Mouse (Mus musculus): Measurements from ENCODE around the gene Lpcat1. TPM values are rescaled to one million over a fixed set of nuclear protein-coding genes. Genes with fewer than 3 reads are reported as not detected.

Lpcat1 gene
- total RNA-seq, 2 experiments from 2014 or later: 11.7 to 14.0 TPM

DNA sequence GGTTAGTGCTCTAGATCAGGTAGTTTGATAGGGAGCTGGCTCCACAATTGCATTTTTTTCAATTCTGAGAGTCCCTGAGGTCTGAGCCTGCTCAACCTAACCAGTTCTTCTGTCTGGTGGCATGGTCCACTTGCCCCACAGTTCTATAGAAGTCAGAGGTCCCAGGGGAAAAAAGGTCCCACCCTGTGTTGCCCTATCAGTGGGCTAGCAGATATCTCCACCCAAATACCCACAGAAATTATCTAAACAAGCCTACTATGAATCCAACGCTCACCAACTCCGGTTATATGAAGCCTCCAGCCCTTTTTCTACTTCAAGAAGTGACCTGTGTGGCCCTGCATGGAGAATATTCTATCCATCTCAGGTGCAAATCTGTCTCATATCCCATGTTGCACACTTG, 20.9 kb upstream of the Lpcat1 start:
- no peak for DNase-seq (ENCODE audit: low spot score in 2 of 2)

DNA sequence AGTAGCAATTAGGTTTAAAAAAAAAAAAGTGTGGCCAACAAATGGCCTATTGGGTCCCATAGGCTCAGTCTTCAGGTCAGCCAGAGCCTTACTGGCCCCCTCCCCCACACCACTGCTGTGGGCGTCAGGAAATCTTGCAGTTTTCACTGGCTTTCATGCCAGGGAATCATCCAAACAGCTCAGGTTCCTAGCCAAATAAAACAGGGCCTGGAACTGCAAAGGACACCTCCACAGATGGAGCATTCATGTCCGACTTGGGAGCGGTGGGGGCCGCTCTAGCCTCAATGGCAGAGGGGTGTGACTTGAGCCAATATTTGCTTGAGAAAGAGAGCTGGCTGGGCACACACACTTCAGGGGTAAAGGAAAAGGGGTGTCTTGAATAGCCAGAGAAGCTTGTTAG, 20.5 kb upstream of the Lpcat1 start:
- no peak for DNase-seq (ENCODE audit: low spot score in 2 of 2)

DNA sequence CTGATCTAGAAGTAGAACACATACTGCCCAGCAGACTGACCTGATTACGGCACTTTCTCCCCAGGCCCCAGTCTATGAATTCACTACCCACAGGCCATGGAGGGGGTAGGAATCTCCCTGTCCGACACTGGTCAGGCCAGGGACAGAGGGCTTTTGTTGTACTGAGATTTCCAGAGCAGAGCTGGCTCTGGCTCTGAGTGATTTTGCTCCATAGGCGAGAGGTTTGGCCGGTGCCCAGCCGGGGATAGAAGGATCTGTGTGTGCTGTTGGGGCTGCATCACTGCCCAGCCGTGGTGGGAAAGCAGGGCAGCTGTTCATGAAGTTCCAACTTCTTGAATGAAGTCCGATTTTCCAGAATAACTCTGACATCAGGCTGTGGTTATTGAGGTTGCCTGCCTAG, 20.1 kb upstream of the Lpcat1 start:
- DNase-seq (ENCODE audit: low spot score in 2 of 2): no peak

DNA sequence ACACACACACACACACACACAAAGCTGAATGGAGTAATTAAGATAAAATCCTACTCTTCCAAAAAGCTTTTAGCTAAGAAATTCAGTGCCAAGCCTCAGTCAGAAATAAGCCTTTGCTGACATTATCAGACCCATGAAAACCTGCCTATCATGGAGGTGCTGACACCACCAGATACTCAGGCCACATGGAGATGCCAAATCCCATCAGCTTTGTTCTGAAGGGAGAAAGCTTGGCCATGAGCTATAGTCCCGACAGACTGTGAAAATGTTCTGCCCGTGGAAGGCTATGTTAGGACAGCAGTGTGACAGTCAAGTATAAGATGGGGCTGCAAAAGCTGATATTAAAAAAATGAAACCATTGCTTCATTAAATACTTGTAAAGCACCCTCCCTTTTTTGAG, 19.5 kb upstream of the Lpcat1 start:
- DNase-seq (ENCODE audit: low spot score in 2 of 2): no peak

DNA sequence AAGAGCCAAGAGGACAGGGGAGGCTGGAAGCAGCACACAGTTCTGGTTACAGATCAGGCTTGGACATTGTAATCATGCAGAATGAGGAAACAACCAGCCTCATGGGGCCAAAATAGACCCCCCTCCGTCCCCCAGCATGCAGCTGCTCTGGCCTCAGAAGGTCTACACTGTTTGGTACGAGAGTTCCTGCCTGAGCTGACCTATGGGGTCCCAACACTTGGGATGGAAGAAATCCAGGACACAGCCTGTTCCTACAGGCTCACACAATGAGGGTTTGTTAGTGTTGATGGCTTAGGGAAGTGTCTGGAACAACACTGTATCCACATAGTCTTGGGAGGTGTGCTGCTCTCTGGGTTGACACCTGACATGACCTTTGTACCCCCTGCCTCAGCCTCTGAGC, 18.8 kb upstream of the Lpcat1 start:
- no peak for DNase-seq (ENCODE audit: low spot score in 2 of 2)

DNA sequence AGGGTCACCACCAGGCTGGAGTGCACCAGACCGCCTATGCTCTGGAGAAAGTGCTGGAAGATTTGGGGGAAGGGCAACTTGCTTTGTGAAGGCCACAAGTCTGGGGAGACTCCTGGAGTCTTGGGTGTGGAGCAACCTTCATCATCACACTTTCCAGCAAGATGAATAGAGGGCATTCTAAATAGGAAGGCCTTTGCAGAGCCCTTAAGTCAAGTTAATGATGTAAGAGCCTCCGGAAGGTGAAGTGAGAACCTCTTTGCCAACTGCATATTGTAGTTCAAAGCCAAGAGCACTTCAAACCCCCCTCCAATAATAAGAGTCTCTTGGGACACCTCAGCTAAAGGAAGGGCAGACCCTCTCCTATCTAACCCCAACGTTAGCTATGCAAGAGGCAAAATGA, 18.3 kb upstream of the Lpcat1 start:
- DNase-seq (ENCODE audit: low spot score in 2 of 2): no peak

DNA sequence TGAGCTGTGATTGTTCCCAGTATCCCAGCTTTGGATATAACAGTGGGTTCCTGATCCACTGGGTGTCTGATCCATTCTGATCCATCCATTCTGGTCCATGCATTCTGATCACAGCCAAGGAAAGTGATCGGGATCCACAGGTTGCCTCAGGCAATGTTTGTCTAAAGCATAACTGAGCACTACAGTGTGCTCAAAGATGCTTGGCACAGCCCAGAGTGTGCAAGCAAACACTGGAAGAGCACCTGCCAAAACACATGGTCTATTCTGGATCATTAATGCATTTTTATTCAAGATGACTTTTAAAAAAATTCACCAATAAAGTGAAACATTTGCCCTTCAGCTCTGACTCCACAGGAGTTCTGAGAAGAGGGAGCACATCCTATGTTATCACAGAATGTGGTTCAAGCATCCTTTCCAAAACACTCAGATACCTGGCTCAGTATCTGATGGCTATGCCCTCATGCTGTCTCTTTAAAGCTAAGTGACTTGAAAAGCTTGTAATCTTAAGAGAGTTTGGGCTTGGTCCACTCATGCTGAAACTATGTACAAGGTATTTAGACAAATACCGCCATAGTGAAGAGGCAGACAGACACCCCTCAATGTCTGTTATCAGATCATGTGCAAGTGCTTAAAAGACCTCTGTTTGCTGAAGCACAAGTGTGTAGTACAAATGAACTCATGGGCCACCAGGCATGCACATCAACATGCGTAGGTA, 13.3 kb upstream of the Lpcat1 start:
- no peak for DNase-seq (ENCODE audit: low spot score in 2 of 2)

DNA sequence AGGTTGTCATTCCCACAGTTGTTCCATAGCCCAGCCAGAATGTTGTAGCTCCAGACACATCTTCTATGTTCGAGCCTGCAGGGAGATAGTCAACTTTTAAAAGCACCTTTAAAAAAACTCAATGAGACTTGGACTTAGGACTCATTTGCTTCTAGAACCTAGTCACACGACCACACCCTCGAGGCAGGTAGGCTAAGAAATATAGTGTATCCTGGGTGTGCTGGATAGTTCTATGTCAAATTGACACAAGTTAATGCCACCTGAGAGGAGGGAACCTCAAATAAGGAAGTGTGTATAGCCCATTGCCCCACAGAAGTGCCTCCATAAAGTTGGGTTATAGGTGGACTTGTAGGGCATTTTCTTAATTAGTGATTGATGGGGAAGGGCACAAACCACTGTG, 11.7 kb upstream of the Lpcat1 start:
- DNase-seq (ENCODE audit: low spot score in 2 of 2): no peak

DNA sequence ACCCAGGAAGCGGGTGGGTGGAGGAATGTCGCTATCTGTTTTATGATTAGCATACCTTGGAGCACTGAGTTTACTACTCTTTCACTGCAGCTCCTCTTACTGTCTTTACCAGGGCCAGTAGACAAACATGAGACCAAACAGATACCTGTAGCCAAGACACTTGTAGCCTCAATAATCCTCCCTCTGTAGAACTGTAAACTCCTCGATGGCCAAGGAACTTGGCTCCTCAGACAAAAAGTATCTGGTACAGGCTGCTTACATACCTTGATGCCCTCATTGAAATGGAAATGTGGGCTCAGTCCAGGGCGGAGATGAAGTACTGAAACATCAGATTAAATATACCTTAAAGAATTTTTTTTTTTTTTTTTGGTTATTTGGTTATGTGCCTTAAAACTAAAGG, 9.7 kb upstream of the Lpcat1 start:
- no peak for DNase-seq (ENCODE audit: low spot score in 2 of 2)

DNA sequence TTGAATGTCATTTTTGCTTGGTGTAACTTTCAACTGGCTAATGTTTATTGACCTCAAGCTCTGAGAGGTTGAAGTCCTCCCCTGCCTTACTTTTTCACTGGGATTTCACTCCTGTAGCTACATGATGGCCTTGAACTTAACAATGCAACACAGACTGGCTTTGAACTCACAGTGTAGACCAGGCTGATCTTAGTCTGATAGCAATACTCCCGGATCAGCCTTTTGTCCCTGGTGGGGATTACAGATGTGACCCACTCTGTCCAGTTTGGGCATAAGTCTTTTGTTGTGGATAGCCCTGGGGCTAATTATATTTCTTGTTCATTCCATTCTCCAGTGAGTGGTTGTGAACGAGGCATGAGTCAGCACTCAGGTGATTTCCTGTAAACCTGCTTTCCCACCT, 9.3 kb upstream of the Lpcat1 start:
- no peak for DNase-seq (ENCODE audit: low spot score in 2 of 2)

DNA sequence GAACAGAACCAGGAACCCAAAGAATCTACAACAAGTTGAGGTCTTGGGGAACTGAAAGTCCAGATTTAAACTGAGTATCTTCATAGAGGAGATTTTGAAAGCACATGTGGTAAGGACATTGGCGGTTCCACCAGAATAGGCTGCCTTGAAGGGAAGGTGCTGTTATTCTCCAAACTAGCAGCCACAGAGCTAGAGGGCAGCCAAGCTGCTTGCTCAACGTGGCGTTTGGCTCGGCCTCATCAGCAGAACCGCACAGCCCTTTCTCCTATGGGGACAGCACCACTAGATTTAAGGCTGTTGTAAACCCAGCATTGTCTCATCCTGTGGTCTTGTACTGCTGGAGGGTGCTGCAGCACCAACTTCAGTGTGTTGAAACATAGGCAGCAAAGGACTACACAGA, 8.3 kb upstream of the Lpcat1 start:
- DNase-seq (ENCODE audit: low spot score in 2 of 2): no peak

DNA sequence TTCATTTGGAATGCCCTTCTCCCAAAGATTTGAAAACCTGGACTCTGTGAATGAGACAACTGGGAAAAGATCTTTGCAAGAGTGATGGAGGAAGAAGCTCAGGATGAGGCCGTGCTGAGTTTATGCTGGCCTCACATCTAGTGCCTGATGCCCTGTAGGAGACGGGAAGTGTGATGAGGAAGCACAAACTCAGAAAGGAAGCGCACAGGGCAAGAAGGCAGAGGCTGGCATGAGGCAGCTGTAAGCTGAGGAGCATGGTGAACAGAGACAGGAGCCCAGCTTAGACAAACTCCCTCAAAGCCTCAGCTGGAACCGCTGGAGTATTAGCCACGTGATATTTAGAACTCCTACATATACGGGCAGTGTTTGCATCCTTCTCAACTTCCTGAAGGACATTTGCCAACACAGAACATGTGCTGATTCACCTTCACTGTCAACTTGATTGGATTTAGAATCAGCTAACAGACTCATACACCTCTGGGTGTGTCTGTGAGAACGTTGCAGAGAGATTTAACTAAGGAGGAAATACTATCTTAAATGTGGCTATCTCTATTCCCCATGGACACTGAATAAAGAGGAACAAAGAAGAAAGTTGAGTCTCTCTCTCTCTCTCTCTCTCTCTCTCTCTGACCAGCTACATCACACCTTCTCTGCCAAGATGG, 7.7 kb upstream of the Lpcat1 start:
- DNase-seq (ENCODE audit: low spot score in 2 of 2): no peak

DNA sequence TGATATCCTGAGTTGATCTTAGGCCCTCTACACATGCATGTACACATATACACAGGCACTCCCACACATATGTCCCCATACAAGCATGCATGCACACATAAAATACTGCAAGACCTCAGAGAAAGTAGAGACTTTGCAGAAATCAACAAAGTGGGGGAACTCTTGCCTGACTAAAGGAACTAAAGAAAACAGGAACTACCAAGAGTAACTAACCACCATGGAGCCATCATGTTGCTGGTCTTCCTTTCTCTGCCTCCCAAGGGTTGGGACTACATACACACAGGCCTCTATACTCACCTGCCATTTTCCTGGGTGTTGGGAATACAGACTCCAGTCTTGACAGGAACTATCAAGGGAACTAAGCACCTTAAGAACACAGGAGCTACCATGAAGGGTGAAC, 5.4 kb upstream of the Lpcat1 start:
- no peak for DNase-seq (ENCODE audit: low spot score in 2 of 2)

DNA sequence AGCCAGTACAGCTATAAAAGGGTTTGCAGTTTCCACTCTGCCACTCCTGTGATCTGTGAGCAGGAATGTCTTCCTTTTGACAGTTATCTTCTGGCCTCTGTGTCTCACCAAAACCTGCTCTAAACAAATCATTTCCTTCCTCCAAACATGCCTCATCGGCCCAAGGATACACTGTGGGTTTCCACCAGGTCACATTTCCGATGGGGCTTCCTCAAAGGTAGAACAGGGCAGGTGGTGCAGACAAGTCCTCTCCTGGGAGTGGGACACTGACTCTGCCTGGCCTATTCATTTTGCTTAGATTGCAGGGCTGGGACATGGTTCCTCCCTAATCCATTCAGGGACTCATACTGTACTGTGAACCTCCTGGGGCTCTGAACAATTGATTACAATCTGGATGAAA, 1.8 kb upstream of the Lpcat1 start:
- DNase-seq (ENCODE audit: low spot score in 2 of 2): no peak

DNA sequence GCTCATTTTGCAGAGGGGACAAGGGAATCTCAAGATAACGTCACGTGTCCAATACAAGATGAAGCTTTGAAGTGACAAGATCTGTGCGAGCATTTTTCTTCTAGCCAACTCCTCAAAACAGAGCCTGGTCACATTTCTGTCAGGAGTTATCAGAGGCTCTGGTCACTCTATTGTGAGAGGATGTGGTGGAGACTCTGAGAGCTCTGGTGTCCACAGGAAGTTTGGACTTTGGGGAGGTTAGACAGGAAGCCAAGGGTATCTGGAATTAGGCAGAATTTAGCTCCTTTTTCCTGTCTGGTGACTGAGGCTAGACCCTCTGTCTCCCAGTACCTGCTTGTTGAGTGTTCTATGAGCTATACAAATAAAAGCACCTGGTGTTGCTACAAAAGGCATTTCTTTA, 586 bp upstream of the Lpcat1 start:
- DNase-seq (ENCODE audit: low spot score in 2 of 2): no peak

DNA sequence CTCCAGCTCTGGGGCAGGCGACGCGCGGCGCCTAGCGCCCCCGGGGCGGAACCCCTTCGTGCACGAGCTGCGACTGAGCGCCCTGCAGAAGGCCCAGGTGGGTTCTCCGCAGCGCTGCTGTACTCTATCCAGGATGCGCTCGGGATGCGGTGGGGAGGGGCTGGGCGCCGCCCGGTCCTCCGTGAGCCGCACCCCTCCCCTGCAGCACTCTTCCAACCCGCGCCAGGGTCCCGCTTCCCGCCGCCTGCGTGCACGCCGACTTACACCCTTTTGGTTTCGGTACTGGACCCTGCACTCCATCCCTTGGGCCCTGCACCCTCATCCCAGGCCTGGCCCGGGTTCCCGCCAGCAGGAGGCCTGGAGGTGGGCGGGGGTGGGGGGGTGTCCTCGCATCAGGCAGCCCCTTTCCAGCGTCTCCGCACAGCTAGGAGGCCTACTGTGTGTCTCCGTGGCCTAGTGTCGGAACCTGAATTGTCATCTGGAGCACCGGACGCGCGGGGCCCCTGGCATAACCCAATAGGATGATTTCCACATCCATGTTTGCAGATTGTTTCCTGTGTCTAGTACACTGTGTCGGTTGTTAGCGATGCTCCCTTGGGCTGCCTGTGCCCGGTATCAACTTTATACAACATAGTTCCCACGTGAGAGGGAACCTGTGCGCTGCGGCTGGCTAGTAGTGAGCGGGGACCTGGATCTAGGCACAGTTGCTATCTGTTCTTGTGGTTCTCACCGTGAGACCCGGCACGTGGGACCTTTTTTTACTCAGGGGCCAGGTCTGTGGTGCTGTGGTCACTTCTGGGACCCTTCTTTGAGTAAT, 632 bp downstream of the Lpcat1 start:
- DNase-seq (ENCODE audit: low spot score in 2 of 2): peak; percentile 20 to 44

DNA sequence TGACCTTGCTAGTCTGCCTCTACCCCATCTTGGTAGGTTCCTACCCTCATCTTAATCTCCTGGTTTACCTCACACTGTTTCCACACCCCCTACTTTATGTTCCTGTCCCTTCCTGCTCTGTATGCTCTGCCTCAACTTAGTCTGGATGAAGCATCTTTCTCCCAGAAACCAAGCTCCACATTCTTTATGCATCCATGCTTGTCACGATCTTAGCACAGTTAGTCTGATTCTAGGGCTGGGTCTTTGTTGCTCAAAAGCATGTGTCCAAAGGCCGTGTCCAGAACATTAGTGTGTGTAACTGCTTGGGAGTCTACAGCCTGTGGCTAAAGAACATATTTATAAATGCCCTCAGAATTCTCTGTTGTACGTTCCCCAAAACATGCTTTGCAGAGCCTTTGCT, 1.8 kb downstream of the Lpcat1 start:
- DNase-seq (ENCODE audit: low spot score in 2 of 2): no peak

DNA sequence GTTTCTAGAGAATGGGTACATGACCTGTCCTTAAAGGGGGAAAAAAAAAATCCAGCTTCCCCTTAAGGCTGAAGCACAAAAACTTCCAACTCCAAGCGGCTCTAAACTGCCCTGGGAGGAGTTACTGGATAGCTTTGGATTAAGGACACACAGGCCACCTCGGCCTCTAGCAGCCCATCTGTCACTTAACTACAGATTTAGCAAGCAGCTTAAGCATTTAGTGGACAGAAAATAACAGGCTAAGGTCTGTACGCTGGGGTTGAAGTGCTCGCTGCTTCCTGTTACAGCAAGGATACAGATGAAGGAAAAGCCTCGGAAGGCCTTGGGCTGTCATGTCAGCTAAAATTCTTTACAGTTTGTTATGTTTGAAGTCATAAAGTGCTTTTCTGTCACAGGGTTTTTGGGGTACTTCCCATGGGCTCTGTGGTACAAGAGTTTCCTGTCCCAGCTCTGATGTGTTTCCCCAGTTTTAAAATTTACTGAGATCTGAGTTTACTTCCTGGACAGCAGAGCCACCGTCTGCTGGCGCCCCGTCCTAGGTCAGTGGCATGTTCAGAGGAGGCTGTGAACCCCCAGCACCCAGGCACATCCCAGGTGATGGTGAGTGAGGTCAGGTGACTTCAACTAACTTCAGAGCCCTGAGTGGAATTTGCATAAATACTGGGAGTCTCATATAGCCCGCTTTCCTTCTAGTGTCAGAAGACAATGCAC, 2.4 kb downstream of the Lpcat1 start:
- no peak for DNase-seq (ENCODE audit: low spot score in 2 of 2)

DNA sequence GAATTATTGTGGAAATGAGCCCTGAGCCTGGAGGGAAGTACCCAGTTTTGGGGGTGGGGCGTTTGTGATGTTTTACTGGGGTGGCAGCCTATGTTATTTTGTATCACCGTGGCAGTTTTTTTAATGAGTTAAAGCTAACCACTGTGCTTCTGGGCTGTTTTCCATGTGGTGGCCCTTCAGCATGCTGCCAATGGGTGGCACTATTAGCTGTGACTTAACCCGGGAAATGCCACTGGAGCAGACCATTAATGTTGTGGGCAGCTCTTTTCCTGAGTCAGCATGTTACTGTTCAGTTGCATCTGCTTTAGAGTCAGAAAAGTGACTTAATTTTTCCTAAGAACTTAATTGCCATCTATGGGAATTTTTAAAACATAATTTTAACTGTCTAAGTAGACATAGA, 5.5 kb downstream of the Lpcat1 start:
- no peak for DNase-seq (ENCODE audit: low spot score in 2 of 2)

DNA sequence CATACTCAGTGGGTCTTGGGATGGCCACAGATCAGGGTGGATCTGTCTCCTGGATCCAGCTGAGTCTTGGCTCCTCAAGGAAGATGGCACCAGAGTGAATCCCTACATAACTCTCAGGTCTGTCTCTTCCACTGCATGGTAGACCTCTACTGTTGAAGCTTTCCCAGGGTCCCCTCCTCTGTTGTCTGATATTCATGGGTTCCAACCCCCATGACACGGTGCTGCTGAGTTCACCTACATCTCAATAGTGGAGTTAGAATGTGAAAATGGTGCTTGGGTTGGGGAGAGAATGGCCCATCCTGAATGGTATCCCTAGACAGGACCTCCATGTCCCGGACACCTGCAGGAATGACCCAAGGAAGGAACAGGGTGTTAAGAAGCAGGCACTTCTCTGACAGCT, 6.7 kb downstream of the Lpcat1 start:
- DNase-seq (ENCODE audit: low spot score in 2 of 2): no peak

DNA sequence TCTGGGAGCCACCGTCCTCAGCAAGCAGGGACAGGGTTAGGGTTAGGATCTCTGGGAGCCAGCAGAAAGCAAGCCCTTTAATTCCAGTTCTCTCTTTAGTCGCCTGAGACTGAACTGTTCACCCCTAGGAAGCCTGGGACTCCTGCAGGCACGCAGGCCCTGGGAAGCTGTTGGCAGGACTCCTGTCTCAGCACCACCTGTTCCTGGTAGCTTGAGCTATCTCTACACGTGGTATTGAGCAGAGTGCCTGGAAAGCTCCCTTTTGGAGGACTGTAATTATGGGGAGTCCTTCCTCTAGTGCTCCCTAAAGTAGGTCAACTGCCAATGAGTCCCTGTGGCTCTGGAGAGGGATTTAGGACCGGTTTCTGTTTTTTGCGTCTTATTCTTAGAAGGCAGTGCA, 7.2 kb downstream of the Lpcat1 start:
- DNase-seq (ENCODE audit: low spot score in 2 of 2): no peak

Measured in adrenal gland, adult 18-20 months (tissue).